Mouse (Mus musculus) liver, embryonic 14.5 days (tissue): ENCODE measurements at regions not wholly inside any gene's neighbourhood (a gene's known extent, or its start where the extent isn't known, plus 50 kb on each side); places are given as distances from the start of the nearest gene placed in this dataset. TPM values are rescaled to one million over a fixed set of nuclear protein-coding genes. Genes with fewer than 3 reads are reported as not detected.

Source experiments
- ATAC-seq: fragments of 200-750 bp; cut with Nextera tagmentation; 2 replicates; pipeline ENCODE4 v1.8.0; 2017; ENCODE audit warnings: moderate number of reproducible peaks, mild to moderate bottlenecking, moderate library complexity; ENCODE audit not compliant: insufficient read depth
- DNase-seq, 3 experiments: peaks; one replicate each; pipeline ENCODE4 v3.0.0-alpha.2; 2012 to 2013; ENCODE audit warnings: low read depth in 3 of 3, low spot score in 3 of 3
- H3K27ac ChIP-seq: fragments of 300-500 bp; sonication (generic); 2 replicates; pipeline ENCODE4 v1.5.1; 2014; ENCODE audit warnings: moderate library complexity, mild to moderate bottlenecking, control low read depth, inconsistent platforms
- H3K27me3 ChIP-seq: fragments of 300-500 bp; sonication (generic); 2 replicates; pipeline ENCODE4 v1.6.1; 2014; ENCODE audit warnings: mild to moderate bottlenecking, low read length, moderate library complexity; ENCODE audit not compliant: control insufficient read depth, insufficient read depth
- H3K36me3 ChIP-seq: fragments of 300-500 bp; sonication (generic); replicated peaks from 2 replicates; pipeline ENCODE4 v1.6.1; 2014; ENCODE audit warnings: low read depth; ENCODE audit not compliant: control insufficient read depth, insufficient read depth
- H3K4me1 ChIP-seq, 2 experiments: fragments of 200-500 bp in 1 of 2; fragments of 300-500 bp in 1 of 2; sonication (generic) in 1 of 2; replicated peaks; 2 replicates each; pipeline ENCODE4 v1.6.1; 2012 to 2014; ENCODE audit warnings: antibody characterized with exemption in 1 of 2, inconsistent platforms in 1 of 2, low read length in 1 of 2; ENCODE audit not compliant: control insufficient read depth in 2 of 2, insufficient read depth in 2 of 2
- H3K4me2 ChIP-seq: fragments of 300-500 bp; sonication (generic); 2 replicates; pipeline ENCODE4 v1.6.1; 2014; ENCODE audit warnings: low read depth, mild to moderate bottlenecking, control low read depth, moderate library complexity
- H3K4me3 ChIP-seq, 2 experiments: fragments of 200-500 bp in 1 of 2; fragments of 300-500 bp in 1 of 2; sonication (generic) in 1 of 2; 2 replicates each; pipeline ENCODE4 v1.5.1; 2012 to 2014; ENCODE audit warnings: low read depth in 2 of 2, low read length in 2 of 2, mild to moderate bottlenecking in 2 of 2, control low read depth in 1 of 2, inconsistent platforms in 1 of 2, moderate library complexity in 1 of 2; ENCODE audit not compliant: insufficient read depth in 1 of 2
- H3K9ac ChIP-seq: fragments of 300-500 bp; sonication (generic); replicated peaks from 2 replicates; pipeline ENCODE4 v1.6.1; 2014; ENCODE audit warnings: mild to moderate bottlenecking, control low read depth, moderate library complexity
- H3K9me3 ChIP-seq: fragments of 300-500 bp; sonication (generic); 2 replicates; pipeline ENCODE4 v1.6.1; 2016; ENCODE audit warnings: low read length, mixed read lengths; ENCODE audit not compliant: control insufficient read depth
- CTCF ChIP-seq: IDR thresholded peaks from 2 replicates; pipeline ENCODE4 v1.5.1; 2016; ENCODE audit warnings: antibody characterized with exemption, low read depth, control low read depth
- EP300 ChIP-seq: IDR thresholded peaks from 2 replicates; pipeline ENCODE4 v1.6.1; 2016; ENCODE audit warnings: antibody characterized with exemption, low read depth
- WGBS: fragments of 180-500 bp; shearing (Covaris S2); extraction: QIAGEN DNeasy Blood & Tissue Kit; methylation state at CpG from one replicate; pipeline ENCODE4 v1.1.7; 2014; ENCODE audit not compliant: insufficient replicate concordance; 5-methylcytosine and 5-hydroxymethylcytosine counted together
- microRNA-seq: library from miRNA; unstranded; fragments of <30 nt; microRNA quantifications from one replicate; pipeline ENCODE4, GENCODE M21; 2016

DNA sequence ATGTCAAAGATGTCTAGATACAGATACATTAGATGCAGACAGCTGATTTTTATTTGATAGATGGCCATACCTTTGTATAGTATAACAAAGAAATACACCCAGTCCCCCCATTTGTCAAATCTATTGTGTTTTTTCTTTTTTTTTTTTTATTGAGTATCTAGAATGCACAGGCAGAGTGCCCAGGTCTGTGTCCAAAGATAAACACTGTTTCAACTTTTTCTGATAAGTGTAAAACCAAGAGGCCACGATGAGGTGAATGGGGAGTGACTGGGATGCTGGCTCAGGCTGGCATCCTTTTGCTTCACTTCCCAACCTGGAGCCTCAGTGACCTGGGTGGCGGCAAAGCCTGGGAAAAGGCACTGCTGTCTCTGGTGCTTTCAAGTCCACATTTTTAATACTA lies 54.4 kb upstream of the Prdm1 start:
- no peak for ATAC-seq
- WGBS = 37% methylated on average over 2 of the region's 2 CpGs

More for the DNA sequence above, 54.4 kb upstream of the Prdm1 start:
- TF ChIP-seq CTCF = no peak
- TF ChIP-seq EP300 = peak; percentile 61
- Histone ChIP-seq H3K27me3 (no peaks in the 10 kb centered on the region), H3K36me3 (no peaks in the 10 kb centered on the region), H3K27ac (no peak overlapping the region), H3K9ac (no peak overlapping the region), H3K9me3 (no peaks in the 10 kb centered on the region), H3K4me2 (no peak overlapping the region), H3K4me1 (peaks cover 0 to 2% of the 10 kb centered on the region in 2 experiments; a peak in 2 of 4 replicates), H3K4me3 (no peak overlapping the region)
- DNase-seq = no peak

Small RNA genes in the stretch of these regions (microRNA-seq; reads per million reads assigned to microRNA genes)
- gene Gm24271 = not detected
